Mouse (Mus musculus) C2C12 (cell line): ENCODE results near the gene Phactr1.

Experiments
- CEBPB ChIP-seq: IDR thresholded peaks from one replicate; pipeline ENCODE4 v1.6.1; 2011; ENCODE audit warnings: low read depth, mild to moderate bottlenecking, control low read depth, moderate library complexity
- CTCF ChIP-seq: IDR thresholded peaks from one replicate; pipeline ENCODE4 v1.5.1; 2011; ENCODE audit not compliant: control insufficient read depth, insufficient read depth, insufficient read length
- MAX ChIP-seq: IDR thresholded peaks from one replicate; pipeline ENCODE4 v1.6.1; 2011; ENCODE audit warnings: mild to moderate bottlenecking, control low read depth
- MYOD1 ChIP-seq: IDR thresholded peaks from one replicate; pipeline ENCODE4 v1.6.1; 2011; ENCODE audit warnings: low read depth; ENCODE audit not compliant: control insufficient read depth, insufficient read length
- MYOG ChIP-seq: IDR thresholded peaks from one replicate; pipeline ENCODE4 v1.6.1; 2011; ENCODE audit not compliant: control insufficient read depth, insufficient read length; ENCODE audit errors: extremely low read depth

DNA sequence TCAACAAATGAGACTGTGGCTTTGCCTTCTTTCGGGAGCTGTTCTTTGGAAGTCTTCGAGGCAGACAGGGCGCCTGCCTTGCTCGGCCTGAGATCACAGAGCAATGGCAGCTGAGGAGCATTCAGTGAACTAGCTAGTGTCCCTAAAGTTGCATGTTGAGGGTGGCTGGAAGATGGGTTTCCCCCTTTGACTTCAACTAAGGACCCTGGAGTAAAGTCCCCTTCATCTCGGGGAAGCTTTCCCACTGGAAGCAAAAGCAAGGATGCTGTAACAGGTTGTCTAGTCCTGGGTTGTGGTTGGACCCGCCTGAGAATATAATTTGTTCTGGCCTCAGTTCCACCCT is 235.4 kb downstream of the Phactr1 start:
- TF ChIP-seq CTCF, result no peak
- no peak for TF ChIP-seq CEBPB
- no peak for TF ChIP-seq MYOG
- TF ChIP-seq MYOD1, result no peak
- TF ChIP-seq MAX, result no peak
